Mouse (Mus musculus) kidney, adult 11 months (tissue): ENCODE results near the gene Pgap3.

Experiments used
- DNase-seq: peaks from one replicate; pipeline ENCODE4 v3.0.0; 2022

The Pgap3 gene

DNA sequence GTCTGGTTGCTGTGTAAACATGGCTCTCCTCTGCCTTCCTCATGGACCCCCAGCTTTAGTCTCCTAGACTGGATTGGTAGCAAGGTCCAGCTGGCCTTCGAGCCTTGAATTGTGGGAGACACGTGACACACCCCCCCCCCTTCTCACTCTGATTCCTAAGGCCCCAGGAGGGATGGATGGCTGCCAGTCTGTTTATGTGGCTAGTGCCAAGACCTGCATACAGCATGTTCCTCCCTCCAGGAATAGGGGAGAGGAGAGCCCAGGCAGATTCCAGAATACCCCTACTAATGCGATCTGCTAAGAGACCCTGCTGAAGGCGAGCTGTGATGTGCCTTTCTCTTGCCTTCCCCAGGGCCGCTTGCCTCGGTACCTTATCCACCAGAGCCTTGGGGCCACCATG is 20.2 kb downstream of the Pgap3 start:
- peak; percentile 58 for DNase-seq

- no peak for DNase-seq
Observed at GRCm38 (mm10) chr11:98379379-98379778, 20.9 kb downstream of the Pgap3 start.

GRCm38 (mm10) chr11:98377787-98378186 is 22.5 kb downstream of the Pgap3 start:
- no peak for DNase-seq

DNA sequence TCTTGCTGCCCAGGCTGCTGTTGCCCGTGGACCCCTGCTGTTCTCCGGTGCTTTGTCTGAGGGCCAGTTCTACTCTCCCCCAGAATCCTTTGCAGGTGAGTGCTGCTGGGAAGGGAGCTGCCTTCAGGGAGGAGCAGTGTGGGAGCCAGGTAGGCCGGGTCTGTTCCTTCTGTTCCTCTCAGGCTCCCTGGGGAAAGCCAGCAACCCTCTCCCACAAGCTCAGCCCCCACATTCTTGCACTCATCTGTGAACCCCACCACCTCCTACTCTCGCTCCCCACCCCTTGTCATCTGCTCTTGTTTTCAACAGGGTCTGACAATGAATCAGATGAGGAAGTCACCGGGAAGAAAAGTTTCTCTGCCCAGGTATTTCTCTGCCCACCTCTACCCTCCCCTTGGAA is 23.5 kb downstream of the Pgap3 start:
- no peak for DNase-seq

- DNase-seq, result no peak
Observed at GRCm38 (mm10) chr11:98374266-98374665, 26.0 kb downstream of the Pgap3 start.

DNA sequence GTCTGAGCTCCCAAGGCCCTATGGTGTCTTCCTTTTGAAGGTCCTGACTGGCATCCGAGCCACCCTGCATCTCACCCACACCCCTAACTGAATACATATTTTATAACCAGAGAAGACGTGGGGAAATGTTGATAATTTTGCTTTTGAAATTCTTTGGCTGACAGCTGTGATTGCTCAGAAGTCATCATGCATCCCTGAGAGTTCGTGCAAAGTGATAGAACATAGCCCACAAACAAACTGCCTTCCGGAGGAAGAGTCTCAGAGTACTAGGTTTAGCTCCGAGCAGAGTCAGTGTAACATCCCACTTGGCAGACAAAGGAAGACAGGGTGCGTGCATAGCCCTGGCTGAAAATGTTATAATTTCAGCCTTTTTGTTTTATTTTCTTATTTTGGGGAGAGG is 27.0 kb downstream of the Pgap3 start:
- DNase-seq, result no peak

DNA sequence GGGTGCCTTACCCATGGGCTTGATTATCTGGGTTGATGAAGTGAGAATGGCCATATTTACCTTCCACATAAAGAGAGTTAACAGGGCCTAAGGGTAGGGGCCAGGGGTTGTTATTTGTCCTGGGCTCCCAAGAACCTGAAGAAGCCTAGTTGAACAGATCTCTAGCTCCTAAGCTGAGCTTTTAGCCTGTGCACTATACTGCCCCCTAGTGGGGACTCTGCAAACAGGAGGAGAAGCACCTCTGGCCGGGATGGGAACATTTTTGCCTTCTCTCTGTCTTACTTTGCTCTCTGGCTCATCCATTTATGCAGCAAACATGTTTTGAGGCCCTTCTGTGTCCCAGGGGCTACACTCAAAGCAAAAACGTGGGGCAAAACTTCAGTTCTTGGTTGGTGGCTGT is 27.9 kb downstream of the Pgap3 start:
- no peak for DNase-seq

DNA sequence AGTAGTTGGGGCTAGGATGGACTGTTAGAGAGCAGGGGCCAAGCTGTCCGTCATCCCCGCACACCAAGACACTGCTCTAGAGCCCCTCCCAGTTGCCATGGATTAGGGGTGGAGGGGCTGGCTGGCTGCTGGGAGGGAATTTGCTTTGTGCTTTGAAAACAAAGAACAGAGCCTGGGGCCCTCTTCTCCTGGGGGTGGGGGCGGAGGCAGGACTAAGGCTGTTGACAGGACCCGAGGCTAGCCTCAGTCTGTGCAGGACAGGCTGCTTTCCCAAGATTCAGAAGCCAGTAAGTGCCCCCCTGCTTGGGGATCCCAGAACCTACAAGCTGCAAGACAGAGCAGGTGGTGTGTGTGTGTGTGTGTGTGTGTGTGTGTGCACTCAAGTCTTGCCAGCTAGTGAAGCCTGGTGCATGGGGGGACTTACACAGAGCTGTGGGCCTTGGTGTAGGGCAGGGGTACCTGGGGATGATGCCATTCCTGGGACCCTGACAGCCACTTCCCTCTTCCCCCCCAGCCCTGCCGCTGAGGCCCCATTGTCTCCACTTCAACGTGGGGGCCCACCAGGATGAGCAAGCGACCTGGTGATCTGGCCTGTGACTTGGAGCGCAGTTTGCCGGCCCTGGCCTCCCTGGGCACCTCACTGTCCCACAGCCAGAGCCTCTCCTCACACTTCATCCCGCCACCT is 28.6 kb downstream of the Pgap3 start:
- no peak for DNase-seq

DNA sequence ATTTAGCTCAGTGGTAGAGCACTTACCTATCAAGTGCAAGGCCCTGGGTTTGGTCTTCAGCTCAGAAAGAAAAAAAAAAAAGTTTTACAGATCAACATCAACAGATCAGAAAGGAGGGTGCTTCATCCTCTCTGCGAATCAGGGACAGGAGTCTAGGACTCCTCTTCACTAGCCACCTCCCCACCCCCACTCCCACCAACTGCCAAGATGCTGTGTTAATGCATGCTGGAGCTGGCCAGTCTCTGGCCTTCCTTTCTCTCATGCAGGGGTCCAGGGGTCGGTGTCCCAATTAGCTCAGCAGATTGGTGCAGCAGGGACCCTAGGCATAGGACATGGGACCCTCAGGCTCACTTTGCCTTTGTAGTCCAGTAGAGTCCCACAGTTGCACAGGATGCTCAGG is 29.7 kb downstream of the Pgap3 start:
- no peak for DNase-seq

- DNase-seq, result no peak
Observed at GRCm38 (mm10) chr11:98369337-98369736, 31.0 kb downstream of the Pgap3 start.

GRCm38 (mm10) chr11:98367863-98368186 is 32.5 kb downstream of the Pgap3 start:
- DNase-seq, result no peak

GRCm38 (mm10) chr11:98367171-98367862 is 33.0 kb downstream of the Pgap3 start:
- DNase-seq, result no peak

GRCm38 (mm10) chr11:98366290-98366689 is 34.0 kb downstream of the Pgap3 start:
- DNase-seq, result no peak

DNA sequence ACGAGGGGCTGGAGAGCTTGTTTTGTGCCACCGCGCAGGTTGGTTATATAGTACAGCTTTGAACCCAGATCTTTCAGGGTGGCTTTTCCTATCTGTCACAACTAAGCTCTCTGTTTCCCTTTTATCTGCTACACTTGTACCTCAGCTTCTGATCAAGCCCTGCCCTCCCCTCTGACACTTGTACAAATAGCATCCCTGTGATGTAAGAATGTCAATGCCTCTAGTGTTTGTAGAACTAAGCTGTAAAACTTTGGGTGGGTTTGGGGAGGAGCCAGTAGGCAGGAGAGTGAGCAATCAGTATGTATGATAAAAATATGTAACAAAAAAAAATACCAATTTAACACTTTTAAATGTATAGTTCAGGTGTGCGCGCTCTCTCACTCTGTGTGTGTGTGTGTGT is 35.9 kb downstream of the Pgap3 start:
- no peak for DNase-seq

- DNase-seq, result no peak
Observed at GRCm38 (mm10) chr11:98363817-98364216, 36.5 kb downstream of the Pgap3 start.

- DNase-seq, result no peak
Observed at GRCm38 (mm10) chr11:98360866-98361521, 39.3 kb downstream of the Pgap3 start.

- peak; percentile 88 for DNase-seq
Observed at GRCm38 (mm10) chr11:98358161-98359083, 41.9 kb downstream of the Pgap3 start, which contains the start of gene Stard3. Gene Stard3, plus strand, starts transcription at chr11:98358368.

GRCm38 (mm10) chr11:98357396-98358160 is 42.7 kb downstream of the Pgap3 start:
- no peak for DNase-seq

GRCm38 (mm10) chr11:98356625-98357394 is 43.5 kb downstream of the Pgap3 start:
- DNase-seq, result no peak

- peak; percentile 50 for DNase-seq
Observed at GRCm38 (mm10) chr11:98355732-98356299, 44.5 kb downstream of the Pgap3 start.

- no peak for DNase-seq
Observed at GRCm38 (mm10) chr11:98354445-98354844, 45.8 kb downstream of the Pgap3 start.
